Mouse (Mus musculus): Measurements from ENCODE around the gene Jazf1.

Jazf1 gene

GRCm38 (mm10) chr6:52920719-52921118, 147.7 kb downstream of the Jazf1 start:
- H3K4me1 ChIP-seq (replicated peaks; ENCODE audit: low read depth, low read length), result no peaks in the 10 kb centered on the region
- no peaks in the 10 kb centered on the region for H3K9me3 ChIP-seq (ENCODE audit: low read length)
- H3K4me3 ChIP-seq (replicated peaks; ENCODE audit: low read length), result no peak overlapping the region
- H3K27me3 ChIP-seq (ENCODE audit: insufficient read depth, low read length), result no peaks in the 10 kb centered on the region; the same call in 1 of the 2 replicates
- no peaks in the 10 kb centered on the region for H3K36me3 ChIP-seq (ENCODE audit: insufficient read depth, low read length)
- TF ChIP-seq POU5F1 (IDR thresholded peaks at IDR 0.05; ENCODE audit: borderline replicate concordance, low read length) (no peak), CTCF (conservative IDR thresholded peaks at IDR 0.05; ENCODE audit: low read length) (no peak), NANOG (IDR thresholded peaks at IDR 0.05; ENCODE audit: borderline replicate concordance, low read length) (no peak)

GRCm38 (mm10) chr6:52919442-52919841, 149.0 kb downstream of the Jazf1 start:
- Histone ChIP-seq H3K4me3 (replicated peaks; ENCODE audit: low read length) (no peak overlapping the region), H3K27me3 (ENCODE audit: insufficient read depth, low read length) (no peaks in the 10 kb centered on the region), H3K4me1 (replicated peaks; ENCODE audit: low read depth, low read length) (no peaks in the 10 kb centered on the region), H3K36me3 (ENCODE audit: insufficient read depth, low read length) (no peaks in the 10 kb centered on the region), H3K9me3 (ENCODE audit: low read length) (no peaks in the 10 kb centered on the region)
- TF ChIP-seq POU5F1 (IDR thresholded peaks at IDR 0.05; ENCODE audit: borderline replicate concordance, low read length) (no peak), NANOG (IDR thresholded peaks at IDR 0.05; ENCODE audit: borderline replicate concordance, low read length) (no peak), CTCF (conservative IDR thresholded peaks at IDR 0.05; ENCODE audit: low read length) (no peak)

GRCm38 (mm10) chr6:52918980-52919379, 149.5 kb downstream of the Jazf1 start:
- Histone ChIP-seq H3K4me1 (replicated peaks; ENCODE audit: low read depth, low read length) (no peaks in the 10 kb centered on the region), H3K36me3 (ENCODE audit: insufficient read depth, low read length) (no peaks in the 10 kb centered on the region), H3K4me3 (replicated peaks; ENCODE audit: low read length) (no peak overlapping the region), H3K27me3 (ENCODE audit: insufficient read depth, low read length) (no peaks in the 10 kb centered on the region), H3K9me3 (ENCODE audit: low read length) (no peaks in the 10 kb centered on the region)
- TF ChIP-seq NANOG (IDR thresholded peaks at IDR 0.05; ENCODE audit: borderline replicate concordance, low read length) (no peak), CTCF (conservative IDR thresholded peaks at IDR 0.05; ENCODE audit: low read length) (peak; percentile 66), POU5F1 (IDR thresholded peaks at IDR 0.05; ENCODE audit: borderline replicate concordance, low read length) (no peak)

DNA sequence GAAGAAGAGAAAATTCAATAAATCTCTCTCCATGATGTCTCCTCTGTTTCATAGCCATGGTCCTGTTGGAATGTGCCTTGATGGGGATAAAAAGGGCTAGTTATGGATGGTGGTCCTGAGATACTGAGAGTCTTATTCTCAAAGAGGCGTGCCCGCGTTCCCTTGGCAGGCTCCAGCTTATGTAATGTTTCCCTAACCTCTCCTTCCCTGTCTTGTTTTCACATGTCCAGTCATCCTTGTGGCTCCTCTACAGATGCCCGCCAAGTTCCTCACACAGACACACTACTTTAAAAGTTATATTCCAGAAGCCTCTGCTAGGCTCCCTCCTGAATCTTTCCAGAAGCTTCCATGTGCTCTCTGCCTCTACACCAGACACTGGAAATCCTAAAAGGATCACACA, 151.0 kb downstream of the Jazf1 start:
- TF ChIP-seq POU5F1 (IDR thresholded peaks at IDR 0.05; ENCODE audit: borderline replicate concordance, low read length) (no peak), NANOG (IDR thresholded peaks at IDR 0.05; ENCODE audit: borderline replicate concordance, low read length) (no peak), CTCF (conservative IDR thresholded peaks at IDR 0.05; ENCODE audit: low read length) (no peak)
- Histone ChIP-seq H3K4me3 (replicated peaks; ENCODE audit: low read length) (no peak overlapping the region), H3K9me3 (ENCODE audit: low read length) (no peaks in the 10 kb centered on the region), H3K36me3 (ENCODE audit: insufficient read depth, low read length) (no peaks in the 10 kb centered on the region), H3K4me1 (replicated peaks; ENCODE audit: low read depth, low read length) (no peaks in the 10 kb centered on the region), H3K27me3 (ENCODE audit: insufficient read depth, low read length) (no peaks in the 10 kb centered on the region)

- TF ChIP-seq POU5F1 (IDR thresholded peaks at IDR 0.05; ENCODE audit: borderline replicate concordance, low read length) (no peak), NANOG (IDR thresholded peaks at IDR 0.05; ENCODE audit: borderline replicate concordance, low read length) (no peak), CTCF (conservative IDR thresholded peaks at IDR 0.05; ENCODE audit: low read length) (no peak)
Observed at GRCm38 (mm10) chr6:52916836-52917376, 151.5 kb downstream of the Jazf1 start.

GRCm38 (mm10) chr6:52914921-52915320, 153.5 kb downstream of the Jazf1 start:
- Histone ChIP-seq H3K27me3 (ENCODE audit: insufficient read depth, low read length) (no peaks in the 10 kb centered on the region), H3K4me3 (replicated peaks; ENCODE audit: low read length) (no peak overlapping the region), H3K4me1 (replicated peaks; ENCODE audit: low read depth, low read length) (no peaks in the 10 kb centered on the region), H3K9me3 (ENCODE audit: low read length) (no peaks in the 10 kb centered on the region), H3K36me3 (ENCODE audit: insufficient read depth, low read length) (no peaks in the 10 kb centered on the region)
- TF ChIP-seq CTCF (conservative IDR thresholded peaks at IDR 0.05; ENCODE audit: low read length) (no peak), NANOG (IDR thresholded peaks at IDR 0.05; ENCODE audit: borderline replicate concordance, low read length) (no peak), POU5F1 (IDR thresholded peaks at IDR 0.05; ENCODE audit: borderline replicate concordance, low read length) (no peak)

More at GRCm38 (mm10) chr6:52916836-52917376, 151.5 kb downstream of the Jazf1 start:
- Histone ChIP-seq H3K9me3 (ENCODE audit: low read length) (no peaks in the 10 kb centered on the region), H3K4me1 (replicated peaks; ENCODE audit: low read depth, low read length) (no peaks in the 10 kb centered on the region), H3K36me3 (ENCODE audit: insufficient read depth, low read length) (no peaks in the 10 kb centered on the region), H3K27me3 (ENCODE audit: insufficient read depth, low read length) (no peaks in the 10 kb centered on the region), H3K4me3 (replicated peaks; ENCODE audit: low read length) (no peak overlapping the region)

DNA sequence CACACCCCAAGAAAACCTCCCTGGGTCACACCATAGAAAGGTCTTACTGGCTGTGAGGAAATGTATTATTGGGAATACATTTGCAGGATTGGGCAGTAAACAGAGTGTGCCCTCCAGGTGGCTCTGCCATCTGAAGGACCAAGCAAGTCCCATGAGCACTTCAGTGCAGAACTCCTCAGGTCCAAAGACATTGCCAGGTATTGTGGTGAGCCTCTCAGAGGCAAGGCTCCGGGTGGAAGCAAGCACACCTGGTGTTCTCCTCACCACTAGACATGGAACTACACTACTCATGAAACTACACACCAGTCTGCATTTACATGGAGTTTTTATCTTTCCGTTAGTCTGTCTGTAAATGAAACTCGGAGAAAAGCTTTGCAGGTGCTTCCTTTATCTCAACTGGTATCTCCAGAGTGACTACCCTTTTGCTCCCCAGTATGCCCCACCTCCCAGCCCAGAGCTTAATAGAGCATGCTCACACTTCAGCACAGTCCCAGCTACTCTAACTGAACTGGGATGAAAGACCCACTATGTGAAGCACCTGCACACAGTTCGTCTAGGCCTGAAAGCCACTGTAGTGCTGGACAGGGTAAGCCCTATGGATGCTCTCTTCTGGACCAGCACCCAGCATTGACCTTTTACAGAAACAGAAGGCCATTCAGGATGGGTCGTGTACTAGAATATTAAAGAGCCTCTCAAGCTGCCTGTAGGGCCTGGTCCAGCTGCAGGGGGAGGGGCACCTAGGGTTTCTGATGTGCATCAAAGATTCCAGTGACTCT, 156.1 kb downstream of the Jazf1 start:
- H3K36me3 ChIP-seq (ENCODE audit: insufficient read depth, low read length), result no peaks in the 10 kb centered on the region
- TF ChIP-seq CTCF (conservative IDR thresholded peaks at IDR 0.05; ENCODE audit: low read length) (no peak), POU5F1 (IDR thresholded peaks at IDR 0.05; ENCODE audit: borderline replicate concordance, low read length) (no peak), NANOG (IDR thresholded peaks at IDR 0.05; ENCODE audit: borderline replicate concordance, low read length) (no peak)
- no peaks in the 10 kb centered on the region for H3K4me1 ChIP-seq (replicated peaks; ENCODE audit: low read depth, low read length)
- H3K9me3 ChIP-seq (ENCODE audit: low read length), result no peaks in the 10 kb centered on the region
- H3K4me3 ChIP-seq (replicated peaks; ENCODE audit: low read length), result no peak overlapping the region
- no peaks in the 10 kb centered on the region for H3K27me3 ChIP-seq (ENCODE audit: insufficient read depth, low read length)

- no peaks in the 10 kb centered on the region for H3K9me3 ChIP-seq (ENCODE audit: low read length)
- H3K27me3 ChIP-seq (ENCODE audit: insufficient read depth, low read length), result no peaks in the 10 kb centered on the region
- H3K4me3 ChIP-seq (replicated peaks; ENCODE audit: low read length), result no peak overlapping the region
- no peaks in the 10 kb centered on the region for H3K36me3 ChIP-seq (ENCODE audit: insufficient read depth, low read length)
- TF ChIP-seq CTCF (conservative IDR thresholded peaks at IDR 0.05; ENCODE audit: low read length) (no peak), NANOG (IDR thresholded peaks at IDR 0.05; ENCODE audit: borderline replicate concordance, low read length) (no peak), POU5F1 (IDR thresholded peaks at IDR 0.05; ENCODE audit: borderline replicate concordance, low read length) (no peak)
- H3K4me1 ChIP-seq (replicated peaks; ENCODE audit: low read depth, low read length), result no peaks in the 10 kb centered on the region
Observed at GRCm38 (mm10) chr6:52906801-52907200, 161.6 kb downstream of the Jazf1 start.
